Mouse (Mus musculus): ENCODE results near the gene Orai3.
"Not testable (repeated sequence)": the region's sequence is repeated elsewhere in the genome, so short reads cannot be mapped to it uniquely, and the experiment has no call there.

Orai3 gene

GRCm38 (mm10) chr7:127769651-127770038 lies at the start of gene Orai3:
Gene Orai3 (plus strand): TSS chr7:127769815.
- DNase-seq (ENCODE audit: low read depth, low spot score), result peak; percentile 82

- DNase-seq (ENCODE audit: low read depth, low spot score), result no peak
These were observed 44.1 kb upstream of the Orai3 start for GRCm38 (mm10) chr7:127725490-127725889.

- no peak for DNase-seq (ENCODE audit: low read depth, low spot score)
These were observed 43.7 kb upstream of the Orai3 start for GRCm38 (mm10) chr7:127725924-127726323.

GRCm38 (mm10) chr7:127727898-127728297 lies 41.7 kb upstream of the Orai3 start:
- DNase-seq (ENCODE audit: low read depth, low spot score), result no peak

- DNase-seq (ENCODE audit: low read depth, low spot score), result no peak
These were observed 39.4 kb upstream of the Orai3 start for GRCm38 (mm10) chr7:127730170-127730569.

GRCm38 (mm10) chr7:127732066-127732465 lies 37.5 kb upstream of the Orai3 start, which contains the start of gene Ctf2:
Gene Ctf2 (minus strand): TSS chr7:127732166.
- DNase-seq (ENCODE audit: low read depth, low spot score), result not testable (repeated sequence)

GRCm38 (mm10) chr7:127744366-127745045 lies 25.1 kb upstream of the Orai3 start, which contains the start of gene Fbxl19:
Gene Fbxl19 (plus strand): TSS chr7:127744543.
- peak; percentile 74 for DNase-seq (ENCODE audit: low read depth, low spot score)

- DNase-seq (ENCODE audit: low read depth, low spot score), result peak; percentile 95
These were observed 24.4 kb upstream of the Orai3 start for GRCm38 (mm10) chr7:127745251-127745651.

- DNase-seq (ENCODE audit: low read depth, low spot score), result peak; percentile 99
These were observed 23.7 kb upstream of the Orai3 start for GRCm38 (mm10) chr7:127745652-127746493.

- peak; percentile 51 for DNase-seq (ENCODE audit: low read depth, low spot score)
These were observed 22.8 kb upstream of the Orai3 start for GRCm38 (mm10) chr7:127746494-127747491.

- DNase-seq (ENCODE audit: low read depth, low spot score), result no peak
These were observed 21.9 kb upstream of the Orai3 start for GRCm38 (mm10) chr7:127747559-127748234.

- no peak for DNase-seq (ENCODE audit: low read depth, low spot score)
These were observed 21.4 kb upstream of the Orai3 start for GRCm38 (mm10) chr7:127748235-127748560.

GRCm38 (mm10) chr7:127750131-127751127 lies 19.2 kb upstream of the Orai3 start:
- DNase-seq (ENCODE audit: low read depth, low spot score), result peak; percentile 12

- no peak for DNase-seq (ENCODE audit: low read depth, low spot score)
These were observed 18.0 kb upstream of the Orai3 start for GRCm38 (mm10) chr7:127751619-127752018.

GRCm38 (mm10) chr7:127752069-127752468 lies 17.5 kb upstream of the Orai3 start:
- no peak for DNase-seq (ENCODE audit: low read depth, low spot score)

- no peak for DNase-seq (ENCODE audit: low read depth, low spot score)
These were observed 16.5 kb upstream of the Orai3 start for GRCm38 (mm10) chr7:127753158-127753557.

GRCm38 (mm10) chr7:127753741-127754140 lies 15.9 kb upstream of the Orai3 start:
- no peak for DNase-seq (ENCODE audit: low read depth, low spot score)

GRCm38 (mm10) chr7:127759716-127760115 lies 9.9 kb upstream of the Orai3 start:
- DNase-seq (ENCODE audit: low read depth, low spot score), result no peak

GRCm38 (mm10) chr7:127760478-127760877 lies 9.1 kb upstream of the Orai3 start:
- DNase-seq (ENCODE audit: low read depth, low spot score), result no peak

GRCm38 (mm10) chr7:127761026-127761425 lies 8.6 kb upstream of the Orai3 start:
- peak; percentile 69 for DNase-seq (ENCODE audit: low read depth, low spot score)

Measured in forelimb bud, embryonic 11.5 days (tissue).